Mouse (Mus musculus) liver, adult 2 months (tissue): Measurements from ENCODE around the gene Hist2h3c1. TPM values are rescaled to one million over a fixed set of nuclear protein-coding genes. Genes with fewer than 3 reads are reported as not detected.

Experiments used
- DNase-seq: peaks from one replicate; pipeline ENCODE4 v3.0.0-alpha.2; 2011; ENCODE audit warnings: low read depth, low spot score; ENCODE audit errors: extremely low read depth
- H3K27ac ChIP-seq: fragments of 200-500 bp; replicated peaks from 2 replicates; pipeline ENCODE4 v1.5.1; 2012; ENCODE audit warnings: low read depth, mild to moderate bottlenecking, control low read depth, inconsistent platforms, low read length; ENCODE audit not compliant: insufficient read depth
- H3K27me3 ChIP-seq: fragments of 200-500 bp; 2 replicates; pipeline ENCODE4 v1.6.1; 2012; ENCODE audit warnings: mild to moderate bottlenecking, moderate library complexity, low read length, inconsistent platforms; ENCODE audit not compliant: control insufficient read depth, insufficient read depth
- H3K36me3 ChIP-seq: fragments of 200-500 bp; 2 replicates; pipeline ENCODE4 v1.6.1; 2012; ENCODE audit warnings: low read length, inconsistent platforms; ENCODE audit not compliant: control insufficient read depth, insufficient read depth
- H3K4me1 ChIP-seq: fragments of 200-500 bp; 2 replicates; pipeline ENCODE4 v1.6.1; 2011; ENCODE audit warnings: low read length; ENCODE audit not compliant: control insufficient read depth, insufficient read depth
- H3K4me3 ChIP-seq: fragments of 200-500 bp; 2 replicates; pipeline ENCODE4 v1.5.1; 2011; ENCODE audit warnings: low read depth, mild to moderate bottlenecking, control low read depth, low read length, moderate library complexity; ENCODE audit not compliant: insufficient read depth
- H3K79me2 ChIP-seq: fragments of 200-500 bp; 2 replicates; pipeline ENCODE4 v1.6.1; 2012; ENCODE audit warnings: inconsistent platforms, mild to moderate bottlenecking, low read length, moderate library complexity; ENCODE audit not compliant: control insufficient read depth, insufficient read depth
- H3K9ac ChIP-seq: fragments of 200-500 bp; 2 replicates; pipeline ENCODE4 v1.6.1; 2012; ENCODE audit warnings: low read depth, mild to moderate bottlenecking, control low read depth, inconsistent platforms, low read length
- CTCF ChIP-seq: fragments of 200-500 bp; IDR thresholded peaks from 2 replicates; pipeline ENCODE4 v1.5.1; 2011; ENCODE audit warnings: low read depth, low read length, control low read depth
- POLR2A ChIP-seq: fragments of 200-500 bp; IDR thresholded peaks from 2 replicates; pipeline ENCODE4 v1.6.1; 2011; ENCODE audit warnings: low read length, control low read depth; ENCODE audit not compliant: insufficient read depth; ENCODE audit errors: extremely low read depth
- whole genome bisulfite sequencing: fragments of 180-500 bp; shearing (Covaris S2); methylation state at CpG from one replicate; pipeline ENCODE4 v1.1.7; 2018; 5-methylcytosine and 5-hydroxymethylcytosine counted together
- polyA plus RNA-seq: library from polyadenylated mRNA; depleted of rRNA; stranded (reverse); fragments of >200 nt; gene quantifications from 2 replicates; pipeline ENCODE4 v1.2.3, GENCODE M21; 2012
- total RNA-seq: library from RNA; depleted of rRNA; stranded (reverse); fragments of >200 nt; gene quantifications from 2 replicates; pipeline ENCODE4 v1.2.3, GENCODE M21; 2014

Hist2h3c1 gene
- total and polyA plus RNA-seq, 2 experiments = not detected

- Histone ChIP-seq H3K79me2 (no peaks in the 10 kb centered on the region), H3K36me3 (no peaks in the 10 kb centered on the region), H3K27ac (no peak overlapping the region), H3K27me3 (no peaks in the 10 kb centered on the region), H3K9ac (no peak overlapping the region), H3K4me3 (no peak overlapping the region), H3K4me1 (no peaks in the 10 kb centered on the region)
- TF ChIP-seq POLR2A (no peak), CTCF (no peak)
- WGBS = 76% methylated on average over 4 of the region's 4 CpGs
- DNase-seq = no peak
These were observed 15.4 kb upstream of the Hist2h3c1 start for GRCm38 (mm10) chr3:96230910-96231757.

DNA sequence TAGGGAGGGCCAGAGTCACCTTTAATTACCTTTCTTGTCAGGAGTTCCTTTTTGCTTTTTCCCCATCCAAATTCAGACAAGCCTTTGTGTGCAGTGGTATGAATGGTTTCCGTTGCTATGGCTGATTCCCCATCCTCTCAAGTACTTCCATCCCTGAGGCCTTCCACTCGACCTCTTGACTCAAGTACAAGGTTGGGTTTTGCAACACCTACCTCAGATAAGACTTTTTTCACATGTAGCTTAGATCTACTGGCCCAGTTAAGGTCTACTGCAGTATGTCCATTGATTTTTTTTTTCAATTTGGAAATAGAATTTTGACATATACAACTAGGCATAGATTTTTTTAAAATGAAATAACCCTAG lies 14.7 kb upstream of the Hist2h3c1 start:
- Histone ChIP-seq H3K27me3 (no peaks in the 10 kb centered on the region), H3K9ac (no peak overlapping the region), H3K27ac (no peak overlapping the region), H3K4me3 (no peak overlapping the region), H3K79me2 (no peaks in the 10 kb centered on the region), H3K36me3 (no peaks in the 10 kb centered on the region), H3K4me1 (no peaks in the 10 kb centered on the region)
- TF ChIP-seq CTCF (no peak), POLR2A (no peak)
- DNase-seq = no peak
- 52% methylated on average over 2 of the region's 2 CpGs for WGBS

- Histone ChIP-seq H3K36me3 (no peaks in the 10 kb centered on the region), H3K4me1 (peaks cover 5% of the 10 kb centered on the region; the same call in 1 of the 2 replicates), H3K9ac (no peak overlapping the region), H3K79me2 (no peaks in the 10 kb centered on the region), H3K27me3 (no peaks in the 10 kb centered on the region), H3K4me3 (no peak overlapping the region), H3K27ac (no peak overlapping the region)
- 94% methylated on average over 2 of the region's 2 CpGs for WGBS
- TF ChIP-seq CTCF = no peak
- TF ChIP-seq POLR2A = no peak
- no peak for DNase-seq
These were observed 11.6 kb upstream of the Hist2h3c1 start for GRCm38 (mm10) chr3:96234914-96235313.

DNA sequence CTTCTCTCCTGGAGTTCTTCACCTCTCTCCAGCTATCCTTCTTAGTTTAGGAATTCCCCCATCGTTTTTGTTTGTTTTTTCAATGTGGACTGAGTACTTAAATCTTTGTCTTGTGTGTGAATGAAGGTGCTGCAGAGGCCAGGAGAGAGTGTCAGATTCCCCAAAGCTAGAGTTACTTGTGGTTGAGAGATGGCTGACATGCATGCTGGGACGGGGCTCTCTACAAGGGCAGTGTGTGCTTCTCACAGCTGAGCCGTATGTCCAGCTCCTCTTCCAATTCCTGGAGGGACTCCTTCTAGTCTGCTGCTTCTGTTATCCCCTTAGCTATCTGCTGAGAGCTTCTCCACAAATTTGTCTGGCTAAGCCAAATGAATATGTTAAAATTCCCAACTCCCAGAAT lies 10.6 kb upstream of the Hist2h3c1 start:
- no peaks in the 10 kb centered on the region for H3K36me3 ChIP-seq
- H3K27ac ChIP-seq = no peak overlapping the region
- TF ChIP-seq POLR2A (no peak), CTCF (no peak)
- WGBS = 75% methylated on average over 3 of the region's 3 CpGs
- no peak for DNase-seq
- H3K27me3 ChIP-seq = no peaks in the 10 kb centered on the region
- H3K4me1 ChIP-seq = peaks cover 5% of the 10 kb centered on the region; the same call in 1 of the 2 replicates
- no peaks in the 10 kb centered on the region for H3K79me2 ChIP-seq
- no peak overlapping the region for H3K4me3 ChIP-seq
- no peak overlapping the region for H3K9ac ChIP-seq

GRCm38 (mm10) chr3:96236834-96237334 lies 9.6 kb upstream of the Hist2h3c1 start:
- Histone ChIP-seq H3K27me3 (no peaks in the 10 kb centered on the region), H3K4me1 (peaks cover 5% of the 10 kb centered on the region; the same call in 1 of the 2 replicates), H3K27ac (no peak overlapping the region), H3K4me3 (no peak overlapping the region), H3K79me2 (no peaks in the 10 kb centered on the region), H3K9ac (no peak overlapping the region), H3K36me3 (no peaks in the 10 kb centered on the region)
- 86% methylated on average over 4 of the region's 4 CpGs for WGBS
- no peak for TF ChIP-seq POLR2A
- no peak for TF ChIP-seq CTCF
- no peak for DNase-seq
